Mouse (Mus musculus): Measurements from ENCODE around the gene Gstk1. TPM values are rescaled to one million over a fixed set of nuclear protein-coding genes. Genes with fewer than 3 reads are reported as not detected.

Gene Gstk1
- polyA plus RNA-seq, 1 experiment from 2014 or later, result 13.1 TPM

- H3K27me3 ChIP-seq (replicated peaks; ENCODE audit: control insufficient read depth, insufficient read depth, low read length), result no peaks in the 10 kb centered on the region
- H3K4me3 ChIP-seq (ENCODE audit: low read depth, low read length), result no peak overlapping the region
- H3K9ac ChIP-seq (ENCODE audit: low read length), result no peak overlapping the region
- DNase-seq (ENCODE audit: low spot score) (no peak), ATAC-seq (no peak)
- H3K9me3 ChIP-seq (replicated peaks; ENCODE audit: control insufficient read depth, low read length), result no peaks in the 10 kb centered on the region
- no peak overlapping the region for H3K27ac ChIP-seq (ENCODE audit: low read depth, low read length)
- no peaks in the 10 kb centered on the region for H3K4me1 ChIP-seq (ENCODE audit: control insufficient read depth, insufficient read depth, low read length)
- WGBS, result 84% methylated on average over 3 of the region's 3 CpGs
- H3K4me2 ChIP-seq (ENCODE audit: low read length), result no peak overlapping the region
- peaks cover 81% of the 10 kb centered on the region for H3K36me3 ChIP-seq (ENCODE audit: control insufficient read depth, insufficient read depth, low read length)
Observed at GRCm38 (mm10) chr6:42295549-42296094, 49.9 kb downstream of the Gstk1 start.

GRCm38 (mm10) chr6:42299362-42299761 is 53.6 kb downstream of the Gstk1 start:
- Histone ChIP-seq H3K36me3 (ENCODE audit: control insufficient read depth, insufficient read depth, low read length) (peaks cover 59% of the 10 kb centered on the region), H3K4me1 (ENCODE audit: control insufficient read depth, insufficient read depth, low read length) (no peaks in the 10 kb centered on the region)
- ATAC-seq, result no peak

More at GRCm38 (mm10) chr6:42299362-42299761, 53.6 kb downstream of the Gstk1 start:
- Histone ChIP-seq H3K4me2 (ENCODE audit: low read length) (no peak overlapping the region), H3K9ac (ENCODE audit: low read length) (no peak overlapping the region), H3K27ac (ENCODE audit: low read depth, low read length) (no peak overlapping the region), H3K9me3 (replicated peaks; ENCODE audit: control insufficient read depth, low read length) (no peaks in the 10 kb centered on the region), H3K4me3 (ENCODE audit: low read depth, low read length) (no peak overlapping the region), H3K27me3 (replicated peaks; ENCODE audit: control insufficient read depth, insufficient read depth, low read length) (no peaks in the 10 kb centered on the region)
- no peak for DNase-seq (ENCODE audit: low spot score)
- 96% methylated on average over 5 of the region's 5 CpGs for WGBS

Other genes starting within 250 kb of the Gstk1 start
- gene Sva, start 207.5 kb upstream of the Gstk1 start, polyA plus RNA-seq (2014; fragmentation: Nextera tagmentation; extraction: Ambion mirVana), result not detected in 2 replicates
- not detected in 2 replicates for gene Tas2r139, start 105.0 kb upstream of the Gstk1 start, polyA plus RNA-seq (2014; fragmentation: Nextera tagmentation; extraction: Ambion mirVana)
- not detected in 2 replicates for gene Tas2r144, start 30.6 kb upstream of the Gstk1 start, polyA plus RNA-seq (2014; fragmentation: Nextera tagmentation; extraction: Ambion mirVana)
- not detected in 2 replicates for gene Tmem139, start 16.0 kb downstream of the Gstk1 start, polyA plus RNA-seq (2014; fragmentation: Nextera tagmentation; extraction: Ambion mirVana)
- gene Casp2, start 19.1 kb downstream of the Gstk1 start, polyA plus RNA-seq (2014; fragmentation: Nextera tagmentation; extraction: Ambion mirVana), result 61.3 and 65.4 TPM in 2 replicates
- 1.3 and 1.6 TPM in 2 replicates for gene Clcn1, start 40.8 kb downstream of the Gstk1 start, polyA plus RNA-seq (2014; fragmentation: Nextera tagmentation; extraction: Ambion mirVana)
- 4.7 and 5.6 TPM in 2 replicates for gene Fam131b, start 78.7 kb downstream of the Gstk1 start, polyA plus RNA-seq (2014; fragmentation: Nextera tagmentation; extraction: Ambion mirVana)
- 34.8 and 41.0 TPM in 2 replicates for gene Zyx, start 103.7 kb downstream of the Gstk1 start, polyA plus RNA-seq (2014; fragmentation: Nextera tagmentation; extraction: Ambion mirVana)
- gene Epha1, start 127.3 kb downstream of the Gstk1 start, polyA plus RNA-seq (2014; fragmentation: Nextera tagmentation; extraction: Ambion mirVana), result 0.05 and 0.07 TPM in 2 replicates
- gene Tas2r143, start 154.3 kb downstream of the Gstk1 start, polyA plus RNA-seq (2014; fragmentation: Nextera tagmentation; extraction: Ambion mirVana), result not detected in 2 replicates
- gene Tas2r135, start 159.5 kb downstream of the Gstk1 start, polyA plus RNA-seq (2014; fragmentation: Nextera tagmentation; extraction: Ambion mirVana), result not detected in 2 replicates
- gene Tas2r126, start 188.6 kb downstream of the Gstk1 start, polyA plus RNA-seq (2014; fragmentation: Nextera tagmentation; extraction: Ambion mirVana), result not detected in 2 replicates
- not detected in 2 replicates for gene Olfr458, start 219.3 kb downstream of the Gstk1 start, polyA plus RNA-seq (2014; fragmentation: Nextera tagmentation; extraction: Ambion mirVana)
- gene Olfr457, start 230.4 kb downstream of the Gstk1 start, polyA plus RNA-seq (2014; fragmentation: Nextera tagmentation; extraction: Ambion mirVana), result not detected in 2 replicates
- not detected in 2 replicates for gene Olfr456, start 241.3 kb downstream of the Gstk1 start, polyA plus RNA-seq (2014; fragmentation: Nextera tagmentation; extraction: Ambion mirVana)